ENCODE assay signal across 26 mouse cellular contexts in genomic region chr1:161900129-161900528, GRCm38 (mm10). TPM values are rescaled to one million over a fixed set of nuclear protein-coding genes. Genes with fewer than 3 reads are reported as not detected.
DNase-seq lines count a peak whose midpoint lies in the region; ATAC-seq and TF ChIP-seq lines count a peak whose summit lies in the region.
"Had no signal": no experiment of that assay in that cellular context is flagged by ENCODE, and none has a peak within 500 bp of the region (broad histone marks: within the 10 kb centered on the region; RNA-seq: fewer than 3 reads in every experiment).

No protein-coding gene starts in this region.

- H3K27ac ChIP-seq in CH12.LX (ENCODE audit: insufficient read depth, low read depth): no peak overlapping the region
- H3K27ac ChIP-seq: forebrain, embryonic 10.5 days; forebrain, embryonic 13.5 days; gastrocnemius, adult 2 months; heart, embryonic 15.5 days; hindbrain, embryonic 14.5 days; hindbrain, postnatal 0 days had no signal

- no peak for TF ChIP-seq CTCF in CH12.LX (conservative IDR thresholded peaks at IDR 0.05 in 1 of 2, IDR thresholded peaks at IDR 0.05 in 1 of 2; ENCODE audit: low read depth in 2 of 2, low read length in 2 of 2)

- H3K27me3 ChIP-seq in CH12.LX (replicated peaks): no peaks in the 10 kb centered on the region
- H3K27me3 ChIP-seq: forebrain, embryonic 13.5 days; heart, embryonic 12.5 days; heart, embryonic 15.5 days had no signal

- peaks cover 17 to 46% of the 10 kb centered on the region in 2 experiments for H3K4me1 ChIP-seq in CH12.LX (ENCODE audit: control insufficient read depth in 1 of 2, insufficient read depth in 2 of 2)
- H3K4me1 ChIP-seq: forebrain, embryonic 13.5 days had no signal

- no peak overlapping the region for H3K4me3 ChIP-seq in CH12.LX (replicated peaks in 1 of 3; ENCODE audit: low read depth in 2 of 3, low read length in 2 of 3, poor library complexity in 1 of 3)
- H3K4me3 ChIP-seq: forebrain, embryonic 10.5 days; forebrain, embryonic 13.5 days; gastrocnemius, adult 2 months; heart, embryonic 12.5 days; heart, embryonic 15.5 days had no signal

- H3K9me3 ChIP-seq in CH12.LX (replicated peaks; ENCODE audit: low read length): no peaks in the 10 kb centered on the region
- H3K9me3 ChIP-seq: forebrain, embryonic 10.5 days; forebrain, embryonic 13.5 days; G1E; heart, embryonic 12.5 days; heart, embryonic 15.5 days had no signal

- no peaks in the 10 kb centered on the region for H3K36me3 ChIP-seq in CH12.LX (replicated peaks in 1 of 2; ENCODE audit: control insufficient read depth in 1 of 2, insufficient read depth in 1 of 2, low read length in 1 of 2)
- H3K36me3 ChIP-seq: forebrain, embryonic 10.5 days; G1E; heart, embryonic 12.5 days; heart, embryonic 15.5 days had no signal

- peak; percentile 61 for ATAC-seq in granulocyte monocyte progenitor cell, adult 5-6 weeks (replicated peaks; ENCODE audit: poor library complexity, severe bottlenecking)
- ATAC-seq in neutrophil, adult 5-6 weeks (ENCODE audit: extremely low read depth, insufficient number of reproducible peaks, low FRiP score, poor library complexity, severe bottlenecking): peak; percentile 59; the same call in 1 of the 2 replicates
- ATAC-seq: forebrain, embryonic 13.5 days; forebrain, embryonic 16.5 days; hindbrain, postnatal 0 days; inflammation-experienced regulatory T-cells, adult 6 months; Patski had no signal

- no peaks in the 10 kb centered on the region for H3K79me2 ChIP-seq in CH12.LX (replicated peaks; ENCODE audit: control insufficient read depth, extremely low read depth, insufficient read depth, poor library complexity, severe bottlenecking)

- dilution Hi-C loops in CH12.LX (cut with MboI; ENCODE audit: extremely low pct_ligation_motif_present, extremely low pct_unique_long_range_greater_than_20kb, low sequenced_read_pairs): no loop called here

- TF ChIP-seq EP300 in CH12.LX (IDR thresholded peaks at IDR 0.05; ENCODE audit: low read length): no peak

- no peak overlapping the region for H3K9ac ChIP-seq in CH12.LX (ENCODE audit: insufficient read depth, low read depth)
- H3K9ac ChIP-seq: forebrain, embryonic 13.5 days; heart, embryonic 12.5 days; heart, embryonic 15.5 days; hindbrain, embryonic 14.5 days had no signal

- in situ Hi-C loops in CH12.LX (cut with MboI; ENCODE audit: low pct_ligation_motif_present, low pct_unique_long_range_greater_than_20kb, low sequenced_read_pairs): no loop called here

- no peak for DNase-seq in CH12.LX (ENCODE audit: extremely low read depth)
- DNase-seq in frontal cortex, adult 2 months (ENCODE audit: extremely low spot score in 1 of 2, low spot score in 1 of 2): no peak
- no peak for DNase-seq in cerebellum, postnatal 4 days (ENCODE audit: low spot score in 2 of 2)
- DNase-seq in kidney, postnatal 25 days: no peak
- DNase-seq: adrenal gland, postnatal 10 days; adrenal gland, postnatal 36 days; cerebellum, adult 18-20 months; cerebellum, adult 9-10 months; cerebellum, postnatal 14 days; gastrocnemius, adult 2 months; gastrocnemius, postnatal 14 days; heart, adult 18-20 months; heart, postnatal 10 days; heart, postnatal 4 days had no signal

- no peak for TF ChIP-seq RAD21 in CH12.LX (IDR thresholded peaks at IDR 0.05; ENCODE audit: low read depth, low read length)

- H3K4me2 ChIP-seq in CH12.LX (ENCODE audit: insufficient read depth, low read depth, poor library complexity, severe bottlenecking): no peak overlapping the region
- H3K4me2 ChIP-seq: forebrain, embryonic 13.5 days; heart, embryonic 12.5 days; heart, embryonic 15.5 days; hindbrain, embryonic 14.5 days had no signal

- TF ChIP-seq POLR2A in CH12.LX (IDR thresholded peaks at IDR 0.05; ENCODE audit: low read depth, low read length): no peak

TF ChIP-seq in CH12.LX, 34 proteins besides CTCF, POLR2A, EP300 and RAD21:
- peak; percentile 34; the same call in 1 of the 2 replicates for TF ChIP-seq MYC (IDR thresholded peaks at IDR 0.05; ENCODE audit: low read depth, low read length)
- TF ChIP-seq ZMIZ1 (IDR thresholded peaks at IDR 0.05; ENCODE audit: low read depth, low read length): no peak
- no peak for TF ChIP-seq HCFC1 (IDR thresholded peaks at IDR 0.05; ENCODE audit: low read depth, low read length)
- no peak for TF ChIP-seq MXI1 (IDR thresholded peaks at IDR 0.05; ENCODE audit: low read depth, low read length)
- TF ChIP-seq USF2 (conservative IDR thresholded peaks at IDR 0.05; ENCODE audit: low read depth, low read length): no peak
- no peak for TF ChIP-seq NRF1 (IDR thresholded peaks at IDR 0.05; ENCODE audit: low read depth, low read length)
- no peak for TF ChIP-seq PAX5 (IDR thresholded peaks at IDR 0.05; ENCODE audit: low read length)
- no peak for TF ChIP-seq KAT2A (IDR thresholded peaks at IDR 0.05; ENCODE audit: insufficient replicate concordance, low read length)
- no peak for TF ChIP-seq MAFK (IDR thresholded peaks at IDR 0.05; ENCODE audit: insufficient replicate concordance, low read length)
- TF ChIP-seq MAX (IDR thresholded peaks at IDR 0.05; ENCODE audit: low read length): peak; percentile 18; the same call in 1 of the 2 replicates
- TF ChIP-seq IRF4 (IDR thresholded peaks at IDR 0.05; ENCODE audit: low read depth, low read length): no peak
- TF ChIP-seq JUND (conservative IDR thresholded peaks at IDR 0.05; ENCODE audit: low read depth, low read length): no peak

RNA-seq across cellular contexts. Expression of gene Suco, which starts 23.6 kb away (rescaled TPM):
- total RNA-seq in CH12.LX (2012; rRNA removed) (21.8 and 22.1 TPM in 2 replicates), CH12.LX (2014; rRNA removed) (32.0 and 36.1 TPM in 2 replicates)
- polyA plus RNA-seq in CH12.LX (2012; ENCODE audit: insufficient read length, low read depth): 39.0 and 41.9 TPM in 2 replicates
- 25.1 and 30.5 TPM in 2 replicates for total RNA-seq in granulocyte monocyte progenitor cell, adult 5-6 weeks (2014; fragmentation: Nextera tagmentation)
- 102 and 110 TPM in 2 replicates for total RNA-seq in granulocyte monocyte progenitor cell, adult 5-6 weeks (2017)
- 77.2 and 121 TPM in 2 replicates for total RNA-seq in neutrophil, adult 5-6 weeks (2017)
- polyA plus RNA-seq in frontal cortex, adult 2 months (2012; rRNA removed): 17.2 and 24.0 TPM in 2 replicates
